ENCODE assay signal across 24 mouse cellular contexts in genomic region chr12:24599366-24599895, GRCm38 (mm10). TPM values are rescaled to one million over a fixed set of nuclear protein-coding genes. Genes with fewer than 3 reads are reported as not detected.
DNase-seq lines count a peak whose midpoint lies in the region; ATAC-seq and TF ChIP-seq lines count a peak whose summit lies in the region.
"Had no signal": no experiment of that assay in that cellular context is flagged by ENCODE, and none has a peak within 500 bp of the region (broad histone marks: within the 10 kb centered on the region; RNA-seq: fewer than 3 reads in every experiment).

No protein-coding gene starts in this region.

- H3K4me1 ChIP-seq in embryonic facial prominence, embryonic 15.5 days = peaks cover 20% of the 10 kb centered on the region
- H3K4me1 ChIP-seq in liver, embryonic 12.5 days = no peaks in the 10 kb centered on the region
- H3K4me1 ChIP-seq: heart, embryonic 15.5 days; midbrain, embryonic 10.5 days; midbrain, embryonic 15.5 days; neural tube, embryonic 15.5 days had no signal

- no peak overlapping the region for H3K4me3 ChIP-seq in layer of hippocampus, adult 2 months
- no peak overlapping the region for H3K4me3 ChIP-seq in embryonic facial prominence, embryonic 15.5 days (replicated peaks)
- no peak overlapping the region for H3K4me3 ChIP-seq in liver, embryonic 12.5 days
- H3K4me3 ChIP-seq: forebrain, embryonic 10.5 days; heart, embryonic 15.5 days; limb, embryonic 15.5 days; midbrain, embryonic 10.5 days; midbrain, embryonic 15.5 days; neural tube, embryonic 15.5 days had no signal

- no peak for TF ChIP-seq CTCF in layer of hippocampus, adult 2 months (conservative IDR thresholded peaks at IDR 0.05)

- no peaks in the 10 kb centered on the region for H3K9me3 ChIP-seq in embryonic facial prominence, embryonic 15.5 days (replicated peaks)
- H3K9me3 ChIP-seq in liver, embryonic 12.5 days (replicated peaks) = no peaks in the 10 kb centered on the region
- H3K9me3 ChIP-seq: forebrain, embryonic 10.5 days; heart, embryonic 15.5 days; limb, embryonic 15.5 days; midbrain, embryonic 10.5 days; midbrain, embryonic 15.5 days; neural tube, embryonic 15.5 days had no signal

- 29% methylated on average over 8 of the region's 8 CpGs for WGBS in embryonic facial prominence, embryonic 15.5 days
- 70% methylated on average over 8 of the region's 8 CpGs for WGBS in liver, embryonic 12.5 days (ENCODE audit: insufficient replicate concordance)

- H3K36me3 ChIP-seq in embryonic facial prominence, embryonic 15.5 days = no peaks in the 10 kb centered on the region
- H3K36me3 ChIP-seq in liver, embryonic 12.5 days = no peaks in the 10 kb centered on the region
- H3K36me3 ChIP-seq: forebrain, embryonic 10.5 days; heart, embryonic 15.5 days; limb, embryonic 15.5 days; midbrain, embryonic 10.5 days; midbrain, embryonic 15.5 days; neural tube, embryonic 15.5 days had no signal

- no peaks in the 10 kb centered on the region for H3K27me3 ChIP-seq in embryonic facial prominence, embryonic 15.5 days
- 0 out of 2 replicates have a peak, but pooled peaks cover 5% of the 10 kb centered on the region for H3K27me3 ChIP-seq in liver, embryonic 12.5 days (replicated peaks)
- H3K27me3 ChIP-seq: CH12.LX; heart, embryonic 15.5 days; limb, embryonic 15.5 days; midbrain, embryonic 15.5 days; neural tube, embryonic 15.5 days had no signal

- peak overlapping the region; percentile 25; the same call in 1 of the 2 replicates for H3K27ac ChIP-seq in layer of hippocampus, adult 2 months
- H3K27ac ChIP-seq in embryonic facial prominence, embryonic 15.5 days (replicated peaks) = 0 out of 2 replicates have a peak overlapping the region, but pooled peaks have one; percentile 17
- no peak overlapping the region for H3K27ac ChIP-seq in liver, embryonic 12.5 days
- H3K27ac ChIP-seq: forebrain, embryonic 10.5 days; heart, embryonic 15.5 days; limb, embryonic 15.5 days; liver, embryonic 14.5 days; midbrain, embryonic 10.5 days; midbrain, embryonic 15.5 days; neural tube, embryonic 15.5 days had no signal

- no peak overlapping the region for H3K4me2 ChIP-seq in embryonic facial prominence, embryonic 15.5 days (replicated peaks)
- H3K4me2 ChIP-seq in liver, embryonic 12.5 days = no peak overlapping the region
- H3K4me2 ChIP-seq: heart, embryonic 15.5 days; limb, embryonic 15.5 days; midbrain, embryonic 15.5 days; neural tube, embryonic 15.5 days had no signal

- ATAC-seq in embryonic facial prominence, embryonic 15.5 days (ENCODE audit: insufficient number of reproducible peaks, low FRiP score, low TSS enrichment, low read depth) = no peak
- ATAC-seq in liver, embryonic 12.5 days = no peak
- ATAC-seq: forebrain, embryonic 16.5 days; intestine, embryonic 16.5 days; midbrain, embryonic 15.5 days had no signal

- no peak for DNase-seq in layer of hippocampus, adult 2 months (ENCODE audit: low spot score in 2 of 2)
- DNase-seq in layer of hippocampus, adult 8-10 months (ENCODE audit: low spot score in 2 of 2) = no peak
- DNase-seq in NIH3T3 (ENCODE audit: low read depth) = peak; percentile 41
- DNase-seq in brain, adult 2 months (ENCODE audit: low read depth, low spot score) = peak; percentile 62
- DNase-seq in right cerebral cortex, adult 18-20 months = no peak
- DNase-seq: adrenal gland, postnatal 36 days; cerebellum, adult 9-10 months; gastrocnemius, postnatal 10 days; kidney, postnatal 14 days; lung, adult 2 months; lung, postnatal 10 days; thymus, postnatal 4 days had no signal

- no peak overlapping the region for H3K9ac ChIP-seq in embryonic facial prominence, embryonic 15.5 days
- no peak overlapping the region for H3K9ac ChIP-seq in liver, embryonic 12.5 days
- H3K9ac ChIP-seq: heart, embryonic 15.5 days; limb, embryonic 15.5 days; liver, embryonic 14.5 days; midbrain, embryonic 15.5 days; neural tube, embryonic 15.5 days had no signal

RNA-seq across cellular contexts. Expression of gene Grhl1, which starts 27.3 kb away (rescaled TPM):
- total RNA-seq in layer of hippocampus, adult 2 months (2021) = 10 to 100 TPM; 30.2 to 32.5 TPM
- 10 to 100 TPM; 21.8 to 28.0 (median 24.9) TPM for total RNA-seq in layer of hippocampus, adult 8-10 months (2022)
- polyA plus RNA-seq in embryonic facial prominence, embryonic 15.5 days (2015; fragmentation: Nextera tagmentation; extraction: Ambion mirVana) = 33.1 and 37.8 TPM in 2 replicates
- 0.45 and 0.72 TPM in 2 replicates for polyA plus RNA-seq in liver, embryonic 12.5 days (2016; fragmentation: Nextera tagmentation; extraction: Ambion mirVana)

RNA-seq across cellular contexts. Expression of gene Klf11, which starts 51.6 kb away (rescaled TPM):
- total RNA-seq in layer of hippocampus, adult 2 months (2021) = 1 to 10 TPM; 3.9 to 4.4 TPM
- 1 to 10 TPM; 4.5 to 5.6 (median 5.2) TPM for total RNA-seq in layer of hippocampus, adult 8-10 months (2022)
- polyA plus RNA-seq in embryonic facial prominence, embryonic 15.5 days (2015; fragmentation: Nextera tagmentation; extraction: Ambion mirVana) = 13.0 and 13.1 TPM in 2 replicates
- polyA plus RNA-seq in liver, embryonic 12.5 days (2016; fragmentation: Nextera tagmentation; extraction: Ambion mirVana) = 9.2 and 10.6 TPM in 2 replicates

Comparison
In these comparisons a context has a peak if more than half of its experiments do, and no peak if none do; other contexts are left out.
1. DNase-seq: peak in NIH3T3 (single experiment) and brain, adult 2 months (single experiment); none in layer of hippocampus, adult 2 months (0 of 2), layer of hippocampus, adult 8-10 months (0 of 2) and right cerebral cortex, adult 18-20 months (single experiment).